Mouse (Mus musculus) kidney, embryonic 14.5 days (tissue): ENCODE measurements around the gene Tspyl2. TPM values are rescaled to one million over a fixed set of nuclear protein-coding genes. Genes with fewer than 3 reads are reported as not detected.
"Not testable (repeated sequence)": the region's sequence is repeated elsewhere in the genome, so short reads cannot be mapped to it uniquely, and the experiment has no call there.

Experiments
- ATAC-seq: fragments of 200-750 bp; cut with Nextera tagmentation; 2 replicates; pipeline ENCODE4 v1.8.0; 2017; ENCODE audit warnings: moderate number of reproducible peaks, mild to moderate bottlenecking, moderate TSS enrichment, moderate library complexity; ENCODE audit not compliant: low FRiP score, low TSS enrichment
- H3K27ac ChIP-seq: fragments of 300-500 bp; sonication (generic); 2 replicates; pipeline ENCODE4 v1.5.1; 2014; ENCODE audit warnings: low read depth, mild to moderate bottlenecking, low read length, moderate library complexity, mixed read lengths
- H3K27me3 ChIP-seq: fragments of 300-500 bp; sonication (generic); 2 replicates; pipeline ENCODE4 v1.6.1; 2014; ENCODE audit warnings: mild to moderate bottlenecking, low read length; ENCODE audit not compliant: control insufficient read depth, insufficient read depth
- H3K36me3 ChIP-seq: fragments of 300-500 bp; sonication (generic); 2 replicates; pipeline ENCODE4 v1.6.1; 2014; ENCODE audit warnings: low read length, mixed read lengths; ENCODE audit not compliant: control insufficient read depth, insufficient read depth
- H3K4me1 ChIP-seq: fragments of 300-500 bp; sonication (generic); 2 replicates; pipeline ENCODE4 v1.6.1; 2014; ENCODE audit warnings: low read length, mixed read lengths; ENCODE audit not compliant: control insufficient read depth, insufficient read depth
- H3K4me2 ChIP-seq: fragments of 300-500 bp; sonication (generic); replicated peaks from 2 replicates; pipeline ENCODE4 v1.6.1; 2014; ENCODE audit warnings: low read depth, mild to moderate bottlenecking, low read length
- H3K4me3 ChIP-seq: fragments of 300-500 bp; sonication (generic); 2 replicates; pipeline ENCODE4 v1.5.1; 2014; ENCODE audit warnings: mild to moderate bottlenecking, low read length
- H3K9ac ChIP-seq: fragments of 300-500 bp; sonication (generic); 2 replicates; pipeline ENCODE4 v1.6.1; 2014; ENCODE audit warnings: low read depth, mild to moderate bottlenecking, low read length, moderate library complexity
- H3K9me3 ChIP-seq: fragments of 300-500 bp; sonication (generic); 2 replicates; pipeline ENCODE4 v1.6.1; 2016; ENCODE audit warnings: low read length; ENCODE audit not compliant: control insufficient read depth
- WGBS: fragments of 180-500 bp; shearing (Covaris S2); extraction: QIAGEN DNeasy Blood & Tissue Kit; methylation state at CpG from one replicate; pipeline ENCODE4 v1.1.7; 2014; 5-methylcytosine and 5-hydroxymethylcytosine counted together
- polyA plus RNA-seq: library from polyadenylated mRNA; unstranded; fragments of >200 nt; fragmentation: Nextera tagmentation; extraction: Ambion mirVana; gene quantifications from 2 replicates; pipeline ENCODE4 v1.2.1, GENCODE M21; 2014

Gene Tspyl2
- polyA plus RNA-seq, 1 experiment from 2014 or later = 25.2 TPM

DNA sequence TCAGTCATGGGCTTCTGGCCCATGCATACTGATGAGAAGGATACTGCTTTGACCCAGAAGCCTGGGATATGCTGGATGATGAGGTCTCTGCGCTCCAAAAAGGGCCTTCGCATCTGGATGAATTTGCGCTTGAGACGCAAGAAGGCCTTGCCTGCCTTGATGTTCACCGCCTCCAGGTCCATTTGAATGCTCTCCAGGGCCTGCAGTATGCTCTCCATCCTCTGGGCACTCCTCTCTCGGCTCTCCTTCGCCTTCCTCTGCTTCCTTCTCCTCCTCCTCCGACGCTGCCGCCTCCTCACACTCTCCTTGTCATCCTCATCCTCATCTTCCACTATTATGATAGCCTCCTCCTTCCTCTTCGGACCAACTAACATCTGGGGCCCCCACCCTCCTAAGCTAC lies 729 bp downstream of the Tspyl2 start:
- Histone ChIP-seq H3K4me1 (no peaks in the 10 kb centered on the region), H3K27me3 (peaks cover 8% of the 10 kb centered on the region; the same call in 1 of the 2 replicates), H3K9ac (peak overlapping the region; percentile 80), H3K27ac (no peak overlapping the region; the same call in 1 of the 2 replicates), H3K4me3 (peak overlapping the region; percentile 56), H3K36me3 (peaks cover 15% of the 10 kb centered on the region; the same call in 1 of the 2 replicates), H3K9me3 (no peaks in the 10 kb centered on the region), H3K4me2 (peak overlapping the region; percentile 47)
- no peak for ATAC-seq
- WGBS = 34% methylated on average over 11 of the region's 11 CpGs

DNA sequence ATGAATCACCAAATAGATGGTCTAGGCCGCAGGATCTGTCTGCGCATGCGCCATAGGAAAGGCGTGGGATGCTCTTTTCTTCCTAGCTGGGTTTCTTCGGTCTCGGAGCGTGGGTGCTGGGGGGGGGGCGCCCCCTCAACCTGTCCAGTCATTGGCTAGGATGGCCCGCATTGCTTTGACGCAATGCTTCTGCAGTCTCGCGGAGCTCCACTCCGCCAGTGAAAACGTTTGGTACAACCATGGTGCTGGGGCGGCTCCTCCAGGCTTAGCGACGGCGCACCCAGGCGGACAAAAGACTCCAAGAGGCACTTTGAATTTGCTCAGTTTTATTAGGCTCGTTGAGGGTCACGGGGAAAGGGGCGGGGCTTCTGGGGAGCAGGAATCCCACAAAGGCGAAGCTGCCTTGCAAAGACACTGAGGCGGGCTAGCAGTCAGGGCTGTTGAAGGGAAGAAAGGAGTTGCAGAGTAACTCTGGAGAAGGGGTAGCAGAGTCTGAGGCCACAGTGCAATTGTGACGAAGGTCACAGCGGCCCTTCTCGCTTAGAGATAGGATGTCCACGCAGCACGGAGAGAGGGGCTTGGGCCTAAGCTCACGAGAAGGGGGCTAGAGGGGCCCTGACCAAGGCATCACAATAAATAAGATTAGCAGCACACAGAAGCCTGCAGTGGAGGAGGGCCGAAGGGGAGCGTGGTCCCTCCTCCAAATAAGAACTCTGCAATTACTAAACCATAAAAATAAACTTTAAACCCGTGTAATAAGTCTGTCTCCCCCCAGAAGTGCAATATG lies 5.5 kb downstream of the Tspyl2 start:
- 22% methylated on average over 33 of the region's 33 CpGs for WGBS
- H3K9me3 ChIP-seq = no peaks in the 10 kb centered on the region
- peaks cover 15% of the 10 kb centered on the region; the same call in 1 of the 2 replicates for H3K36me3 ChIP-seq
- ATAC-seq = peak; percentile 99
- peak overlapping the region; percentile 22 for H3K4me3 ChIP-seq
- H3K9ac ChIP-seq = peak overlapping the region; percentile 57
- H3K27ac ChIP-seq = peak overlapping the region; percentile 94
- peak overlapping the region; percentile 39 for H3K4me2 ChIP-seq
- no peaks in the 10 kb centered on the region for H3K4me1 ChIP-seq
- H3K27me3 ChIP-seq = no peaks in the 10 kb centered on the region; the same call in 1 of the 2 replicates

GRCm38 (mm10) chrX:152336123-152336522 lies 6.1 kb downstream of the Tspyl2 start:
- H3K27ac ChIP-seq, H3K9me3 ChIP-seq, H3K27me3 ChIP-seq, H3K9ac ChIP-seq, ATAC-seq, H3K4me1 ChIP-seq: not testable (repeated sequence)
- WGBS = 45% methylated on average over 4 of the region's 4 CpGs
- peak overlapping the region; percentile 22; the same call in 1 of the 2 replicates for H3K4me3 ChIP-seq
- peaks cover 15% of the 10 kb centered on the region; the same call in 1 of the 2 replicates for H3K36me3 ChIP-seq
- peak overlapping the region; percentile 29; the same call in 1 of the 2 replicates for H3K4me2 ChIP-seq

DNA sequence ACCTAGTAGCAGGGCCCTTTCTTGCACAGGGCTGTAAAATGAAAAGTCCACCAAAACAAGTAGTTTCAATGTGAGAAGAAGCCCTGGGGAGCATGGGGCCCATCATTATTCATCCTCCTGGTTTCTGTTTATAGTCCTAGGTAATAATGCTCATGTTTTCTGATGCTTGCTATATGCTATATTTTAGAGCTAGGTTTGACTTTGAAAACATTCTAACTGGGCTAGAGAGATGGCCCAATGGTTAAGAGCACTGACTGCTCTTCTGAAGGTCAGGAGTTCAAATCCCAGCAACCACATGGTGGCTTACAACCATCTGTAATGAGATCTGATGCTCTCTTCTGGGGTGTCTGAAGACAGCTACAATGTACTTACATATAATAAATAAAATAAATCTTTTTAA lies 12.8 kb downstream of the Tspyl2 start:
- H3K27me3 ChIP-seq, H3K9ac ChIP-seq, H3K4me1 ChIP-seq, H3K27ac ChIP-seq, H3K4me3 ChIP-seq, H3K4me2 ChIP-seq, ATAC-seq, H3K9me3 ChIP-seq, H3K36me3 ChIP-seq: not testable (repeated sequence)

DNA sequence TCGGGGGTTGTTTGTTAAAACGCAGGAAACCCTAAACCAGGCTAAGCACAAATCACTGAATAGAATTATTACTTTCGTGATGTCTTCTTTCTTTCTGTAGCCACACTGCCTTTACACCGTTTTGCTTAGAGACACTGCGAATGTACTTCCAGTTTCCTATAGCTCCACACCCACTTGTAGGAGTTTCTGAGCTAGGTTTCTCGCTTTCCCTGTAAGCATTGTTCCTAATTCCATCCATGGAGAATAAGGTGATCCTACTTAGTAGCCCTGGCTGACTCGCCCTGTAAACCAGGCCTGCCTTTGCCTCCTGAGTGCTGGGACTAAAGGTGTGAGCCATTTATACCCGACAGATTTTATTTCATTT lies 14.6 kb downstream of the Tspyl2 start:
- WGBS = 34% methylated on average over 8 of the region's 8 CpGs
- ATAC-seq = peak; percentile 24; the same call in 1 of the 2 replicates
- H3K27ac ChIP-seq = no peak overlapping the region

GRCm38 (mm10) chrX:152326996-152327688 lies 15.1 kb downstream of the Tspyl2 start, which contains the start of gene Kantr:
Gene Kantr (minus strand): TSS chrX:152327495.
- H3K4me1 ChIP-seq = no peaks in the 10 kb centered on the region
- H3K9ac ChIP-seq = peak within 1 kb of the TSS; percentile 59
- H3K36me3 ChIP-seq = no peaks in the 10 kb centered on the region
- 23% methylated on average over 29 of the region's 29 CpGs for WGBS
- ATAC-seq = peak; percentile 100
- H3K27me3 ChIP-seq = 0 out of 2 replicates have a peak, but pooled peaks cover 3% of the 10 kb centered on the region
- no peaks in the 10 kb centered on the region for H3K9me3 ChIP-seq
- H3K27ac ChIP-seq = no peak within 1 kb of the TSS
- H3K4me3 ChIP-seq = peak within 1 kb of the TSS; percentile 58
- peak within 1 kb of the TSS; percentile 57 for H3K4me2 ChIP-seq

More for the DNA sequence above, 14.6 kb downstream of the Tspyl2 start:
- Histone ChIP-seq H3K4me3 (peak overlapping the region; percentile 58; the same call in 1 of the 2 replicates), H3K9ac (peak overlapping the region; percentile 59), H3K4me1 (no peaks in the 10 kb centered on the region), H3K9me3 (no peaks in the 10 kb centered on the region), H3K27me3 (0 out of 2 replicates have a peak, but pooled peaks cover 3% of the 10 kb centered on the region), H3K36me3 (no peaks in the 10 kb centered on the region), H3K4me2 (peak overlapping the region; percentile 30)

GRCm38 (mm10) chrX:152323584-152323983 lies 18.6 kb downstream of the Tspyl2 start:
- 0 out of 2 replicates have a peak, but pooled peaks cover 3% of the 10 kb centered on the region for H3K27me3 ChIP-seq
- ATAC-seq = no peak
- H3K4me2 ChIP-seq = no peak overlapping the region
- H3K27ac ChIP-seq = no peak overlapping the region
- H3K4me3 ChIP-seq = no peak overlapping the region
- peaks cover 2% of the 10 kb centered on the region; the same call in 1 of the 2 replicates for H3K36me3 ChIP-seq
- H3K4me1 ChIP-seq = no peaks in the 10 kb centered on the region
- WGBS = 95% methylated on average over 1 of the region's 1 CpGs
- H3K9me3 ChIP-seq = no peaks in the 10 kb centered on the region
- H3K9ac ChIP-seq = no peak overlapping the region

- no peak overlapping the region for H3K4me3 ChIP-seq
- no peak overlapping the region for H3K9ac ChIP-seq
- H3K9me3 ChIP-seq = no peaks in the 10 kb centered on the region
- WGBS = 46% methylated on average over 2 of the region's 2 CpGs
- no peak overlapping the region for H3K4me2 ChIP-seq
- no peak for ATAC-seq
- no peaks in the 10 kb centered on the region for H3K4me1 ChIP-seq
- H3K36me3 ChIP-seq = peaks cover 2% of the 10 kb centered on the region; the same call in 1 of the 2 replicates
- no peak overlapping the region for H3K27ac ChIP-seq
- H3K27me3 ChIP-seq = 0 out of 2 replicates have a peak, but pooled peaks cover 3% of the 10 kb centered on the region
Observed at GRCm38 (mm10) chrX:152322776-152323175, 19.4 kb downstream of the Tspyl2 start.
